Mouse (Mus musculus) layer of hippocampus, adult 18-20 months (tissue): ENCODE results near the gene Il1rapl2. TPM values are rescaled to one million over a fixed set of nuclear protein-coding genes. Genes with fewer than 3 reads are reported as not detected.

ENCODE experiments used
- DNase-seq, 2 experiments: peaks; one replicate each; pipeline ENCODE4 v3.0.0; 2022; ENCODE audit warnings: low spot score in 2 of 2
- long read RNA-seq: library from polyadenylated mRNA; stranded (forward); transcript quantifications from one replicate; pipeline ENCODE4 v2.0.0, GENCODE M21; 2021
- total RNA-seq, 2 experiments: library from RNA; stranded (reverse); gene quantifications; 2 replicates each; pipeline ENCODE4 v1.2.3; 2021

Il1rapl2 gene
- 1 to 10 TPM; 2.2 to 2.9 TPM for total RNA-seq
- long read RNA-seq = 0 reads

GRCm38 (mm10) chrX:137570321-137571195 is at the start of gene Il1rapl2:
Gene Il1rapl2, plus strand, starts transcription at chrX:137570608.
- DNase-seq = peak in 1 of 2 experiments; percentile 13

GRCm38 (mm10) chrX:137548348-137548747 is 22.1 kb upstream of the Il1rapl2 start:
- no peak for DNase-seq

GRCm38 (mm10) chrX:137569472-137570188 is 778 bp upstream of the Il1rapl2 start:
- no peak for DNase-seq

- DNase-seq = no peak
Observed at GRCm38 (mm10) chrX:137582656-137583055, 12.2 kb downstream of the Il1rapl2 start.

GRCm38 (mm10) chrX:137620697-137621096 is 50.3 kb downstream of the Il1rapl2 start:
- DNase-seq = no peak

GRCm38 (mm10) chrX:137667011-137667410 is 96.6 kb downstream of the Il1rapl2 start:
- DNase-seq = peak in 1 of 2 experiments; percentile 30

GRCm38 (mm10) chrX:137687974-137688373 is 117.6 kb downstream of the Il1rapl2 start:
- DNase-seq = no peak

- DNase-seq = no peak
Observed at GRCm38 (mm10) chrX:137700006-137700405, 129.6 kb downstream of the Il1rapl2 start.

GRCm38 (mm10) chrX:137755537-137755936 is 185.1 kb downstream of the Il1rapl2 start:
- no peak for DNase-seq

GRCm38 (mm10) chrX:137805484-137806200 is 235.2 kb downstream of the Il1rapl2 start:
- DNase-seq = peak in 1 of 2 experiments; percentile 3

GRCm38 (mm10) chrX:137806231-137807114 is 236.1 kb downstream of the Il1rapl2 start:
- DNase-seq = peak in 1 of 2 experiments; percentile 9

- no peak for DNase-seq
Observed at GRCm38 (mm10) chrX:137809526-137809925, 239.1 kb downstream of the Il1rapl2 start.

- no peak for DNase-seq
Observed at GRCm38 (mm10) chrX:137812151-137812550, 241.7 kb downstream of the Il1rapl2 start.

- peak; percentile 3 to 66 for DNase-seq
Observed at GRCm38 (mm10) chrX:137848936-137849335, 278.5 kb downstream of the Il1rapl2 start.

- no peak for DNase-seq
Observed at GRCm38 (mm10) chrX:137923490-137923889, 353.1 kb downstream of the Il1rapl2 start.

- no peak for DNase-seq
Observed at GRCm38 (mm10) chrX:137926835-137927234, 356.4 kb downstream of the Il1rapl2 start.

- no peak for DNase-seq
Observed at GRCm38 (mm10) chrX:137947741-137948140, 377.3 kb downstream of the Il1rapl2 start.

- no peak for DNase-seq
Observed at GRCm38 (mm10) chrX:137971306-137971705, 400.9 kb downstream of the Il1rapl2 start.

- no peak for DNase-seq
Observed at GRCm38 (mm10) chrX:138043113-138043512, 472.7 kb downstream of the Il1rapl2 start.

GRCm38 (mm10) chrX:138103954-138104353 is 533.5 kb downstream of the Il1rapl2 start:
- DNase-seq = no peak
